Mouse (Mus musculus) adrenal gland, postnatal 4 days (tissue): ENCODE results near the gene Rab5a. TPM values are rescaled to one million over a fixed set of nuclear protein-coding genes. Genes with fewer than 3 reads are reported as not detected.

Experiments
- DNase-seq, 2 experiments: peaks; one replicate each; pipeline ENCODE4 v3.0.0; 2021 to 2022; ENCODE audit warnings: low spot score in 2 of 2, mixed read lengths in 2 of 2
- total RNA-seq, 2 experiments: library from RNA; stranded (reverse); gene quantifications; 2 replicates each; pipeline ENCODE4 v1.2.3; 2021

The Rab5a gene
- total RNA-seq, 2 experiments from 2014 or later, result 98.4 to 99.4 TPM

GRCm38 (mm10) chr17:53542536-53542935, 63.5 kb downstream of the Rab5a start:
- no peak for DNase-seq

- DNase-seq, result no peak
These were observed 64.7 kb downstream of the Rab5a start for GRCm38 (mm10) chr17:53543591-53544324.

- DNase-seq, result no peak
These were observed 72.6 kb downstream of the Rab5a start for GRCm38 (mm10) chr17:53551306-53552299.

GRCm38 (mm10) chr17:53554088-53554487, 75.1 kb downstream of the Rab5a start:
- DNase-seq, result no peak

- DNase-seq, result no peak
These were observed 75.8 kb downstream of the Rab5a start for GRCm38 (mm10) chr17:53554813-53555212.

Other genes with a start within 250 kb of the Rab5a start
- gene Efhb, start 15.9 kb upstream of the Rab5a start, total RNA-seq, result 1 to 10 TPM; 1.4 to 1.5 TPM
- not detected for gene Pp2d1, start 60.2 kb downstream of the Rab5a start, total RNA-seq
- 10 to 100 TPM; 68.5 to 76.6 TPM for gene Kat2b, start 87.6 kb downstream of the Rab5a start, total RNA-seq
- gene Sgo1, start 210.1 kb downstream of the Rab5a start, total RNA-seq, result 1 to 10 TPM; 7.6 to 7.8 TPM